Mouse (Mus musculus) neural tube, embryonic 13.5 days (tissue): ENCODE results near the gene Zp3. TPM values are rescaled to one million over a fixed set of nuclear protein-coding genes. Genes with fewer than 3 reads are reported as not detected.

Experiments
- ATAC-seq: fragments of 200-750 bp; cut with Nextera tagmentation; 2 replicates; pipeline ENCODE4 v1.8.0; 2017; ENCODE audit warnings: low read depth, mild to moderate bottlenecking, moderate TSS enrichment, moderate library complexity
- H3K27ac ChIP-seq: fragments of 300-500 bp; sonication (generic); replicated peaks from 2 replicates; pipeline ENCODE4 v1.5.1; 2015; ENCODE audit warnings: moderate library complexity, mild to moderate bottlenecking, inconsistent platforms
- H3K27me3 ChIP-seq: fragments of 300-500 bp; sonication (generic); 2 replicates; pipeline ENCODE4 v1.6.1; 2015; ENCODE audit warnings: mild to moderate bottlenecking, inconsistent platforms
- H3K36me3 ChIP-seq: fragments of 300-500 bp; sonication (generic); 2 replicates; pipeline ENCODE4 v1.6.1; 2015; ENCODE audit warnings: mild to moderate bottlenecking, inconsistent platforms
- H3K4me1 ChIP-seq: fragments of 300-500 bp; sonication (generic); replicated peaks from 2 replicates; pipeline ENCODE4 v1.6.1; 2015; ENCODE audit warnings: inconsistent platforms
- H3K4me2 ChIP-seq: fragments of 300-500 bp; sonication (generic); 2 replicates; pipeline ENCODE4 v1.6.1; 2015; ENCODE audit warnings: inconsistent platforms, mild to moderate bottlenecking, moderate library complexity
- H3K4me3 ChIP-seq: fragments of 300-500 bp; sonication (generic); 2 replicates; pipeline ENCODE4 v1.5.1; 2015; ENCODE audit warnings: mild to moderate bottlenecking, inconsistent platforms
- H3K9ac ChIP-seq: fragments of 300-500 bp; sonication (generic); 2 replicates; pipeline ENCODE4 v1.6.1; 2015; ENCODE audit warnings: moderate library complexity, mild to moderate bottlenecking, inconsistent platforms
- H3K9me3 ChIP-seq: fragments of 300-500 bp; sonication (generic); 2 replicates; pipeline ENCODE4 v1.6.1; 2016; ENCODE audit warnings: inconsistent platforms
- WGBS: fragments of 180-500 bp; shearing (Covaris S2); methylation state at CpG from one replicate; pipeline ENCODE4 v1.1.7; 2015; 5-methylcytosine and 5-hydroxymethylcytosine counted together
- polyA plus RNA-seq: library from polyadenylated mRNA; unstranded; fragments of >200 nt; fragmentation: Nextera tagmentation; extraction: Ambion mirVana; gene quantifications from 2 replicates; pipeline ENCODE4 v1.2.1, GENCODE M21; 2015

The Zp3 gene
- polyA plus RNA-seq, 1 experiment from 2014 or later, result 0.14 TPM

GRCm38 (mm10) chr5:136016014-136016876, 36.3 kb downstream of the Zp3 start:
- H3K9ac ChIP-seq, result no peak overlapping the region
- no peak overlapping the region for H3K4me2 ChIP-seq
- no peak overlapping the region for H3K27ac ChIP-seq

GRCm38 (mm10) chr5:136017262-136017661, 37.4 kb downstream of the Zp3 start:
- ATAC-seq, result no peak
- Histone ChIP-seq H3K9ac (no peak overlapping the region), H3K4me2 (no peak overlapping the region), H3K27me3 (no peaks in the 10 kb centered on the region), H3K27ac (no peak overlapping the region), H3K4me3 (no peak overlapping the region), H3K36me3 (peaks cover 43% of the 10 kb centered on the region), H3K9me3 (no peaks in the 10 kb centered on the region), H3K4me1 (peaks cover 40% of the 10 kb centered on the region)
- WGBS, result 83% methylated on average over 6 of the region's 6 CpGs

More at GRCm38 (mm10) chr5:136016014-136016876, 36.3 kb downstream of the Zp3 start:
- H3K9me3 ChIP-seq, result no peaks in the 10 kb centered on the region
- no peaks in the 10 kb centered on the region for H3K27me3 ChIP-seq
- 80% methylated on average over 10 of the region's 10 CpGs for WGBS
- H3K36me3 ChIP-seq, result peaks cover 43% of the 10 kb centered on the region
- peaks cover 40% of the 10 kb centered on the region for H3K4me1 ChIP-seq
- no peak overlapping the region for H3K4me3 ChIP-seq
- ATAC-seq, result no peak; the same call in 1 of the 2 replicates

- peaks cover 40% of the 10 kb centered on the region for H3K4me1 ChIP-seq
- no peak overlapping the region for H3K27ac ChIP-seq
- no peaks in the 10 kb centered on the region for H3K9me3 ChIP-seq
- H3K36me3 ChIP-seq, result peaks cover 34% of the 10 kb centered on the region
- H3K27me3 ChIP-seq, result no peaks in the 10 kb centered on the region
- H3K4me3 ChIP-seq, result no peak overlapping the region
- ATAC-seq, result no peak
- H3K4me2 ChIP-seq, result no peak overlapping the region
- 90% methylated on average over 2 of the region's 2 CpGs for whole genome bisulfite sequencing
- no peak overlapping the region for H3K9ac ChIP-seq
Measured at GRCm38 (mm10) chr5:136018726-136019125, 38.8 kb downstream of the Zp3 start.

GRCm38 (mm10) chr5:136019907-136020306, 40.0 kb downstream of the Zp3 start:
- H3K9ac ChIP-seq, result no peak overlapping the region
- H3K4me3 ChIP-seq, result no peak overlapping the region
- H3K36me3 ChIP-seq, result peaks cover 26% of the 10 kb centered on the region
- no peak overlapping the region for H3K27ac ChIP-seq
- 40% methylated on average over 1 of the region's 1 CpGs for WGBS
- no peaks in the 10 kb centered on the region for H3K27me3 ChIP-seq
- H3K4me1 ChIP-seq, result peaks cover 40% of the 10 kb centered on the region
- H3K9me3 ChIP-seq, result no peaks in the 10 kb centered on the region
- ATAC-seq, result no peak
- H3K4me2 ChIP-seq, result no peak overlapping the region

GRCm38 (mm10) chr5:136025712-136026111, 45.8 kb downstream of the Zp3 start:
- Histone ChIP-seq H3K27me3 (no peaks in the 10 kb centered on the region), H3K4me3 (no peak overlapping the region), H3K4me2 (no peak overlapping the region), H3K27ac (no peak overlapping the region), H3K9me3 (no peaks in the 10 kb centered on the region), H3K4me1 (no peaks in the 10 kb centered on the region), H3K36me3 (peaks cover 67% of the 10 kb centered on the region), H3K9ac (no peak overlapping the region)
- WGBS, result 83% methylated on average over 3 of the region's 3 CpGs
- no peak for ATAC-seq

GRCm38 (mm10) chr5:136026859-136027258, 47.0 kb downstream of the Zp3 start:
- WGBS, result 90% methylated on average over 9 of the region's 9 CpGs
- H3K36me3 ChIP-seq, result peaks cover 71% of the 10 kb centered on the region
- no peak for ATAC-seq

GRCm38 (mm10) chr5:136027612-136028311, 47.9 kb downstream of the Zp3 start:
- Histone ChIP-seq H3K4me1 (no peaks in the 10 kb centered on the region), H3K4me3 (no peak overlapping the region), H3K27me3 (no peaks in the 10 kb centered on the region), H3K36me3 (peaks cover 73% of the 10 kb centered on the region), H3K9ac (no peak overlapping the region), H3K27ac (no peak overlapping the region), H3K4me2 (no peak overlapping the region), H3K9me3 (no peaks in the 10 kb centered on the region)
- ATAC-seq, result no peak
- WGBS, result 79% methylated on average over 11 of the region's 11 CpGs

More at GRCm38 (mm10) chr5:136026859-136027258, 47.0 kb downstream of the Zp3 start:
- no peak overlapping the region for H3K27ac ChIP-seq
- H3K9me3 ChIP-seq, result no peaks in the 10 kb centered on the region
- H3K27me3 ChIP-seq, result no peaks in the 10 kb centered on the region
- H3K4me1 ChIP-seq, result no peaks in the 10 kb centered on the region
- H3K4me2 ChIP-seq, result no peak overlapping the region
- no peak overlapping the region for H3K4me3 ChIP-seq
- H3K9ac ChIP-seq, result no peak overlapping the region

GRCm38 (mm10) chr5:136034868-136035267, 55.0 kb downstream of the Zp3 start:
- H3K4me3 ChIP-seq, result no peak overlapping the region
- WGBS, result 83% methylated on average over 4 of the region's 4 CpGs
- ATAC-seq, result no peak

GRCm38 (mm10) chr5:136035285-136035684, 55.4 kb downstream of the Zp3 start:
- Histone ChIP-seq H3K9ac (no peak overlapping the region), H3K4me2 (no peak overlapping the region), H3K4me3 (no peak overlapping the region), H3K27ac (no peak overlapping the region), H3K4me1 (no peaks in the 10 kb centered on the region), H3K9me3 (no peaks in the 10 kb centered on the region), H3K36me3 (peaks cover 24% of the 10 kb centered on the region), H3K27me3 (no peaks in the 10 kb centered on the region)
- no peak for ATAC-seq
- 94% methylated on average over 1 of the region's 1 CpGs for WGBS

More at GRCm38 (mm10) chr5:136034868-136035267, 55.0 kb downstream of the Zp3 start:
- Histone ChIP-seq H3K4me2 (no peak overlapping the region), H3K9ac (no peak overlapping the region), H3K4me1 (no peaks in the 10 kb centered on the region), H3K27ac (no peak overlapping the region), H3K27me3 (no peaks in the 10 kb centered on the region), H3K36me3 (peaks cover 28% of the 10 kb centered on the region), H3K9me3 (no peaks in the 10 kb centered on the region)

GRCm38 (mm10) chr5:136036667-136037066, 56.8 kb downstream of the Zp3 start:
- Histone ChIP-seq H3K4me2 (no peak overlapping the region), H3K4me3 (no peak overlapping the region), H3K4me1 (no peaks in the 10 kb centered on the region), H3K36me3 (peaks cover 11% of the 10 kb centered on the region), H3K9ac (no peak overlapping the region), H3K27me3 (no peaks in the 10 kb centered on the region), H3K27ac (no peak overlapping the region), H3K9me3 (no peaks in the 10 kb centered on the region)
- WGBS, result 78% methylated on average over 1 of the region's 1 CpGs
- ATAC-seq, result no peak
